Mouse (Mus musculus): ENCODE data around the gene Dnaaf5. TPM values are rescaled to one million over a fixed set of nuclear protein-coding genes. Genes with fewer than 3 reads are reported as not detected.

The Dnaaf5 gene
- 5.2 and 5.6 TPM in 2 replicates for total RNA-seq (2015)
- total RNA-seq (2017), result 3.3 and 4.1 TPM in 2 replicates

- ATAC-seq (ENCODE audit: poor library complexity, severe bottlenecking), result peak; percentile 94
Observed at GRCm38 (mm10) chr5:139149681-139150602, at the start of gene Dnaaf5, which contains the start of gene Prkar1b. Gene Dnaaf5 (plus strand): TSS chr5:139150223. Gene Prkar1b (minus strand): TSS chr5:139150001.

GRCm38 (mm10) chr5:139101783-139102182, 48.2 kb upstream of the Dnaaf5 start:
- ATAC-seq (ENCODE audit: poor library complexity, severe bottlenecking), result no peak

- 0 out of 2 replicates have a peak, but pooled peaks have one; percentile 21 for ATAC-seq (ENCODE audit: poor library complexity, severe bottlenecking)
Observed at GRCm38 (mm10) chr5:139107815-139108214, 42.2 kb upstream of the Dnaaf5 start.

- ATAC-seq (ENCODE audit: poor library complexity, severe bottlenecking), result no peak
Observed at GRCm38 (mm10) chr5:139110140-139110855, 39.7 kb upstream of the Dnaaf5 start.

GRCm38 (mm10) chr5:139111991-139112390, 38.0 kb upstream of the Dnaaf5 start:
- ATAC-seq (ENCODE audit: poor library complexity, severe bottlenecking), result no peak

GRCm38 (mm10) chr5:139112418-139112817, 37.6 kb upstream of the Dnaaf5 start:
- ATAC-seq (ENCODE audit: poor library complexity, severe bottlenecking), result no peak

- ATAC-seq (ENCODE audit: poor library complexity, severe bottlenecking), result no peak
Observed at GRCm38 (mm10) chr5:139114876-139115275, 35.1 kb upstream of the Dnaaf5 start.

GRCm38 (mm10) chr5:139115507-139115906, 34.5 kb upstream of the Dnaaf5 start:
- ATAC-seq (ENCODE audit: poor library complexity, severe bottlenecking), result no peak

GRCm38 (mm10) chr5:139118139-139118960, 31.7 kb upstream of the Dnaaf5 start:
- ATAC-seq (ENCODE audit: poor library complexity, severe bottlenecking), result no peak

GRCm38 (mm10) chr5:139118961-139119276, 31.1 kb upstream of the Dnaaf5 start:
- no peak for ATAC-seq (ENCODE audit: poor library complexity, severe bottlenecking)

GRCm38 (mm10) chr5:139125717-139126116, 24.3 kb upstream of the Dnaaf5 start:
- ATAC-seq (ENCODE audit: poor library complexity, severe bottlenecking), result no peak

GRCm38 (mm10) chr5:139128476-139129065, 21.5 kb upstream of the Dnaaf5 start:
- no peak for ATAC-seq (ENCODE audit: poor library complexity, severe bottlenecking)

GRCm38 (mm10) chr5:139129078-139129477, 20.9 kb upstream of the Dnaaf5 start:
- ATAC-seq (ENCODE audit: poor library complexity, severe bottlenecking), result no peak

GRCm38 (mm10) chr5:139129572-139130151, 20.4 kb upstream of the Dnaaf5 start:
- ATAC-seq (ENCODE audit: poor library complexity, severe bottlenecking), result no peak

GRCm38 (mm10) chr5:139130351-139130750, 19.7 kb upstream of the Dnaaf5 start:
- ATAC-seq (ENCODE audit: poor library complexity, severe bottlenecking), result no peak

GRCm38 (mm10) chr5:139134501-139134900, 15.5 kb upstream of the Dnaaf5 start:
- ATAC-seq (ENCODE audit: poor library complexity, severe bottlenecking), result no peak

GRCm38 (mm10) chr5:139136341-139136740, 13.7 kb upstream of the Dnaaf5 start:
- ATAC-seq (ENCODE audit: poor library complexity, severe bottlenecking), result no peak

- ATAC-seq (ENCODE audit: poor library complexity, severe bottlenecking), result no peak
Observed at GRCm38 (mm10) chr5:139137176-139137575, 12.8 kb upstream of the Dnaaf5 start.

- ATAC-seq (ENCODE audit: poor library complexity, severe bottlenecking), result no peak
Observed at GRCm38 (mm10) chr5:139138261-139138925, 11.6 kb upstream of the Dnaaf5 start.

Measured in megakaryocyte, adult 5-6 weeks (primary cell).